ENCODE assay signal across 13 mouse cellular contexts in genomic region chr5:72776127-72776526, GRCm38 (mm10). TPM values are rescaled to one million over a fixed set of nuclear protein-coding genes. Genes with fewer than 3 reads are reported as not detected.
"Had no signal": no experiment of that assay in that cellular context is flagged by ENCODE, and none has a peak within 500 bp of the region (broad histone marks: within the 10 kb centered on the region; RNA-seq: fewer than 3 reads in every experiment).

No protein-coding gene starts in this region.

- DNase-seq: lung, adult 18-20 months; lung, embryonic 14.5 days; lung, postnatal 10 days; lung, postnatal 4 days; midbrain, embryonic 14.5 days; retina, postnatal 1 day; right cerebral cortex, adult 18-20 months; right cerebral cortex, postnatal 25 days; right cerebral cortex, postnatal 4 days; spleen, adult 18-20 months; thymus, adult 2 months; thymus, postnatal 14 days; thymus, postnatal 36 days had no signal

RNA-seq across cellular contexts. Expression of gene Txk, which starts 23.6 kb away (rescaled TPM):
- polyA plus RNA-seq: lung, embryonic 14.5 days had no signal
